Mouse (Mus musculus): ENCODE measurements at regions not wholly inside any gene's neighbourhood (a gene's known extent, or its start where the extent isn't known, plus 50 kb on each side); places are given as distances from the start of the nearest gene placed in this dataset.

GRCm38 (mm10) chr10:91888537-91888936 is 707.4 kb upstream of the Tmpo start:
- TF ChIP-seq POLR2A (IDR thresholded peaks at IDR 0.05; ENCODE audit: control insufficient read depth, low read depth, low read length), result no peak
- TF ChIP-seq CTCF (IDR thresholded peaks at IDR 0.05; ENCODE audit: control insufficient read depth, insufficient read depth, insufficient replicate concordance, low read depth, low read length), result no peak

All from testis, adult 2 months (tissue).